Mouse (Mus musculus) cerebellum, adult 8-10 months (tissue): ENCODE data around the gene Ier3.

ENCODE experiments used
- DNase-seq: peaks from one replicate; pipeline ENCODE4 v3.0.0; 2022

Gene Ier3

GRCm38 (mm10) chr17:35821439-35822430, at the start of gene Ier3:
Gene Ier3, plus strand, starts transcription at chr17:35821684.
- DNase-seq: peak; percentile 52

GRCm38 (mm10) chr17:35776811-35777609, 44.5 kb upstream of the Ier3 start:
- peak; percentile 85 for DNase-seq

- no peak for DNase-seq
Observed at GRCm38 (mm10) chr17:35778965-35779364, 42.5 kb upstream of the Ier3 start.

GRCm38 (mm10) chr17:35779466-35780205, 41.8 kb upstream of the Ier3 start:
- no peak for DNase-seq

- no peak for DNase-seq
Observed at GRCm38 (mm10) chr17:35780362-35780761, 41.1 kb upstream of the Ier3 start.

DNA sequence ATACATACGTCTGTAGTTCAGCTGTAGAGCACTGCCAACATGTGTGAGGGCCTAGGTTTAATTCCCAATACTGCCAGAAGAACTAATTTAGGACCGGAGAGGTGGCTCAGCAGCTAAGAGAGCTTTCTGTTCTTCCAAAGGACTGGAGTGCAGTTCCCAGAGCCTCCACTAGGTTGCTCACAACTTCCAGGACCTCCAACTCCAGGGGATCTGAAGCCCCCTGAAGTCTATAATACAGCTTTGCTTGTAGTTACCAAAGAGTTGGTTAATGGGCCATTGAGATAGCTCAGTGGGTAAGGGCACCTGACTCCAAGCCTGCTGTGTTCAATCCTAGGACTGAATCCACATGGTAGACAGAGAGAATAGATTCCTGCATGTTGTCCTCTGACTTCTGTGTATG, 39.1 kb upstream of the Ier3 start:
- DNase-seq: no peak

DNA sequence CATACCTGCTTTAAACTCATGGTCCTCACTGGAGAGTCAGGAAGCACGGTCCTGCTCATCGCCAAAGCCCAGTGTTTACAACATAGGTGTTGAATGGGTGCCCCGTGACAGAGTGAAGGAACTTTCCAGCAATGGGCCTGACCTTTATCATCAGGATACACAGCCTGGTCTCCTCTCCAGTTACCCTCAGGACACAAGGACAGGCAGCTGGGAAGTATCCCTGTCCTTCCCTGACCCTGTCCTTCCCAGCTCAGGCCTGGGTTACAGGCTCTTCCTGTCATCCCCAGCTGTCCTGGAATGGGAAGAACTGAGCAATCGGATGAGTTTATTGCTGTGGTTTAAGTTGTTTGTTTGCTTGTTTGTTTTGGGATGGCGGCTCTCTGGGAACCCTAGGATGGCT, 38.6 kb upstream of the Ier3 start:
- DNase-seq: no peak

- no peak for DNase-seq
Observed at GRCm38 (mm10) chr17:35783944-35784343, 37.5 kb upstream of the Ier3 start.

DNA sequence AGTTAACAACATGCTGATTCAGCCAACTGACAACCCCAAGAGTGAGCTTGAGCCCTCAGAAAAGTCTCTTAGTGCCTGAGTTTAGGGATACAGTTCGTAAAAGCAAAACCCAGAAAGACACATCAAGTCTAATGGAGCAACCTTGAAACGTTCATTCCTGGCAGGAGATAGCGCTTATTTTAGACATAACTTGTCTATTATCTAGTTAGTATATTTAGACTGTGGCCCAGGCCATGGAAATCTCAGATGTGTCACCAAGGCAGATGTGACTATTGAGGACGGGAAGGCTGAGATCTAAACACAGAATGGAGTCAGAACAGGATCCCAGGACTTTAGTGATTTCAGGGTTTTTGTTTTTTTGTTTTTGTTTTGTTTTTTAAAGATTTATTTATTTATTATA, 36.3 kb upstream of the Ier3 start:
- no peak for DNase-seq

GRCm38 (mm10) chr17:35787493-35787892, 34.0 kb upstream of the Ier3 start:
- DNase-seq: no peak

GRCm38 (mm10) chr17:35788025-35788424, 33.5 kb upstream of the Ier3 start:
- no peak for DNase-seq

- no peak for DNase-seq
Observed at GRCm38 (mm10) chr17:35790933-35791332, 30.6 kb upstream of the Ier3 start.

DNA sequence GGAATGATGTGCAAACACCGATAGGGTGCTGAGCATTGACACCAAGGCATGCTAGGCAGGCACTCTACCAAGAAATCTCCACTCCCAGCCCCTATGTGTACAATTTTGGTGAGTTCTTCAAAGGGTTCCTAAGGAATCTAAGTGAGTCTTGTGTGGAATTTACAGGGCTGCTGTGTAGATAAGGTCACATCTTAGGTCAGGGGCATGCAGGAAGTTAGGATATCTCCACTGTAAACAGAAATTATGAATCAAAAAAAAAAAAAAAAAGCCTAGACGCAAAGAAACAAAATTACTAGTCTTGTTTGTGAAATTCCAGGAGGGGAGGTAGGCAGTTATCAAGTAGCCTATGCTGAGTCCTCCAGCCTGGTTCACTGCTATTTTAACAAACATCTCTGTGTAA, 28.6 kb upstream of the Ier3 start:
- DNase-seq: no peak

DNA sequence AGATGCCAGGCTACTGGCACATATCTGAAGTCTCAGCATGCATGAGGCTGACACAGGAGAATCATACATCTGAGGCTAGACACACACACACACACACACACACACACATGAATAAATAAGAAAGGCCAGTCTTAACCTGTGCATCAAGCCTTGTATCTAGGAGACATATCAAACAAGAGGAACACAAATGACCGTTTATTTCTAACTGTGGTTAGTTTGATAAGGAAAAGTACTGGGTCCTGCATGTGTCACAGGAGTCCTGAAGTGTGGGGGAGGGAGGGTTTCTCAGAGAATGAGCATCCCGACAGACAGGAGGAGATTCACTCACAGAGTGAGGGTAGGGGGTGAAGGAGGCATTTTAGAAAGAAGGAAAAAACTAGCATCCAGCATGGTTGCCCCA, 26.4 kb upstream of the Ier3 start:
- DNase-seq: no peak

- no peak for DNase-seq
Observed at GRCm38 (mm10) chr17:35795656-35796055, 25.8 kb upstream of the Ier3 start.

GRCm38 (mm10) chr17:35796835-35797234, 24.6 kb upstream of the Ier3 start:
- no peak for DNase-seq

DNA sequence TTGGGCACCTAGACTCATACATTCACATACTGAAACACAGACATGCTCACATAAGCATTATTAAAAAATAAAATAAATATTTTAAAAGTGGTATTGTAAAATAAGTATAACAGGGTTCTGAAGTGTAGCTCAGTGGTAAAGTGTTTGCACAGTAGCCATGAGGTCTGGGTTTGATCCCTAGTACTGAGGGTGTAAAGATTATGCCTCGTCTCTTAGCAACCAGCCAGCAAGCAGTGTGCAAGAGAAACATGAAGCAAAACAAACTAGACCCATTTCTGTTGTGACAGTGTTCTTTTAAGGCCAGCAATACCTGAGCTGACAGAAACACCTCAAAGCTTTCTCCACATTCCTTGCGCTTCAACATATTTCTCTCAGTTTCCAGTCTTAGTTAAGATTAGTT, 20.6 kb upstream of the Ier3 start:
- DNase-seq: no peak

- no peak for DNase-seq
Observed at GRCm38 (mm10) chr17:35803020-35803419, 18.5 kb upstream of the Ier3 start.

DNA sequence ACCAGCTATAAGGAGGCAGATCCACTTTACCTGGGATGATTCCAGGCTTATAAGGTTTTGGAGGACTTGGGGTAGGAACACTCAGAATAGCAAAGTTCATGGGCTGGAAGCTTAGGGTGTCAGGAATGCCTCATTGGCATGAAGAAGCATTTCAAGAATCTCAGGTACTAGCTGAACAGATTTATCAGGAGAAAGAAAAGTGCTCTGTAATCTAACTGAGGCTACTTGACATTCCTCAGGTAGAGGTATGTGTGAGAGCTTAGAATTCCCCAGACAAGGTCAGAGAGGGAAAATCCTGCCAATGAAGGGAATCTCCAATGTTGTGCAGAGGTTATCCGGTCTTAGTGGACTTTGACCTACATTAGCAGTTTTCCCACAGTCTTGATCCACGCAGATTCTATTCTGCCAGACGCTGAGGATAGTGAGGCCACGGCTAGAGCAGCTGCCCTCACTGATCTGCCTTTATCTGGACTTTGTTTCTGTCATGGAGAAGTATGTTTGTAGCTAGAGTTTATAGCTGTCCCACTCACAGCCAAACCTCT, 17.6 kb upstream of the Ier3 start:
- DNase-seq: no peak

DNA sequence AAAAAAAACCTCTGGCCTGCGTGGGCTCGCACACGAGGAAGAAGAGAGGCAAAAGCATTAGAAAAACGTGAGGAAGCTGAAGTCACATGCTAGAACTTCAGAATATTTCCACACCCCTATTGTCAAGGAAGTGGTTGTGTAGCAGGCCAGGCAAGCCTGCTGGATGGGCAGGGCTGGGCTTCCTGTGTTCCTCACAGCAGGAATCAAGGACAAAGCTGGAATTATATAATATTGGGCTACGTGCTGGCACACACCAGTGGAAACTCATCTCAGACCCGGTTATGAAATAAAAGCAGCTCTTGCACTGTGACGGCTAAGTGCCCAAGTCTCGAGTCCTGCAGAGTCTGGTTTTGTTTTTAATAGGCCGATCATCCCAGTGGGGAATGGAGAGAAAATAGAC, 13.4 kb upstream of the Ier3 start:
- DNase-seq: no peak

- no peak for DNase-seq
Observed at GRCm38 (mm10) chr17:35809395-35809794, 12.1 kb upstream of the Ier3 start.

GRCm38 (mm10) chr17:35810900-35811648, 10.4 kb upstream of the Ier3 start:
- no peak for DNase-seq
